Mouse (Mus musculus) stomach, postnatal 0 days (tissue): ENCODE results near the gene Gng8.

Experiments
- CTCF ChIP-seq: IDR thresholded peaks from 2 replicates; pipeline ENCODE4 v1.5.1; 2016; ENCODE audit warnings: antibody characterized with exemption, low read depth, mild to moderate bottlenecking, moderate library complexity
- EP300 ChIP-seq: optimal IDR thresholded peaks from 2 replicates; pipeline ENCODE3; 2016; ENCODE audit warnings: antibody characterized with exemption

GRCm38 (mm10) chr7:16931968-16932627 lies 40.5 kb downstream of the Gng8 start:
- TF ChIP-seq EP300 (no peak), CTCF (peak; percentile 95)
